Mouse (Mus musculus) neural tube, embryonic 10.5 days (tissue): ENCODE measurements around the gene Itga6.

Source experiments
- DNase-seq: peaks from one replicate; pipeline ENCODE4 v3.0.0-alpha.2; 2017; ENCODE audit warnings: low spot score; ENCODE audit errors: extremely low spot score

The Itga6 gene

GRCm38 (mm10) chr2:71730623-71731612 is 14.5 kb upstream of the Itga6 start:
- no peak for DNase-seq

DNA sequence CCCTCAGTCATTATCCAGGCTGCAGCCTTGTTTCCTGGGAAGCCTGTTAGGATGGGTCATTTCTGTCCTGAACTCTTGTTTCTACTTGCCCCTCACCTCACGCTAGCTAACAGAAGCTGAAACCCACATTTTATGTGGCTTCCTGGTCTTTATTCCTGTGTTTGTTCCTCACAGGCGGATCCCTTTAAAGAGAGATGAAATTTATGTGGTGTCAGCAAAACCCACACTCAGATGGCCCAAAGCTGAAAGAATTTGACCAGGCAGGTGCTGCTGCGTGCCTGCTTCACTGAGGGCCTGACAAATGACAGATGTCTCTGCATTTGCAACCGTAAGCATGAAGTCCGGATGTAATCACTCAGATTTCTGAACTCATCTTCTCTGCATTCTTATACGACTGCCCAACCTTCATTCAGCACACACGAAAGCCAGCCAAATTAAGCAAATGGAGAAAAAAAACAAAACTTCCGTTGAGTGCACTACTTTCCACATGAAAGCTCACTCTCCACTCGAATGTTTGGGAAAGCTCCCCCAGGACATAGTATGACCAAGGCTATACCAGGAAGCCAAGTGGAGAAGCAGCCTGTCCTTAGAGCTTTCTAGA is 10.5 kb upstream of the Itga6 start:
- DNase-seq = no peak

DNA sequence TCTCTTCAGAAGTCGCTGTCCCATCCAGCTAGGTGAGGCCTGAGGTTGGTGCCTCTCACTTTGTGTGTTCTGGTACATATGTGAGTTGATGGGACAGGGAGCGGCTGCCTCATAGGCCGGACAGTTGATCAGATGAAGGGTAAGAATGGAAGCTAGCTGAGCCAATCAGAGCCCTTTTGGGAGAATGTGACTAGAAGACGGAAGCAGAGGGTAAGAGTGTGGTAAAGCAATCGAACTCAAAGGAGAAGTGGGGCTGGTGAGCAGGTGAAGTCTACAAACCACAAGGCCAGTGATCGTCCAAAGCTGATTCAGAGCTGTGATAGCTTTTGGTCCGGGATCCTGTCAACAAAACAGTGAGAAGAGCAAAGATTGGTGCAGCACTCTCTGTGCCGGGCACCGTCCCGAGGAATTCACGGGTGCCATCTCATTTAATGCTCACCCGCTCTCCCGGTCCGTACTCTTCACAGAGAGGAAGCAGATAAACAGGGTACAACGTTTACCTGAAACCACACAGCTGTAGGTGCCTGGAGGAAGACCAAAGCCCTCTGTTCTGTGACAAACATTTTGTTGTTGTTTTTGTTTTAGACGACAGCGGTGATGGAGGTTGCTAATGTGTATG is 9.8 kb upstream of the Itga6 start:
- DNase-seq = no peak

- DNase-seq = no peak
Measured at GRCm38 (mm10) chr2:71736213-71736612, 9.2 kb upstream of the Itga6 start.

DNA sequence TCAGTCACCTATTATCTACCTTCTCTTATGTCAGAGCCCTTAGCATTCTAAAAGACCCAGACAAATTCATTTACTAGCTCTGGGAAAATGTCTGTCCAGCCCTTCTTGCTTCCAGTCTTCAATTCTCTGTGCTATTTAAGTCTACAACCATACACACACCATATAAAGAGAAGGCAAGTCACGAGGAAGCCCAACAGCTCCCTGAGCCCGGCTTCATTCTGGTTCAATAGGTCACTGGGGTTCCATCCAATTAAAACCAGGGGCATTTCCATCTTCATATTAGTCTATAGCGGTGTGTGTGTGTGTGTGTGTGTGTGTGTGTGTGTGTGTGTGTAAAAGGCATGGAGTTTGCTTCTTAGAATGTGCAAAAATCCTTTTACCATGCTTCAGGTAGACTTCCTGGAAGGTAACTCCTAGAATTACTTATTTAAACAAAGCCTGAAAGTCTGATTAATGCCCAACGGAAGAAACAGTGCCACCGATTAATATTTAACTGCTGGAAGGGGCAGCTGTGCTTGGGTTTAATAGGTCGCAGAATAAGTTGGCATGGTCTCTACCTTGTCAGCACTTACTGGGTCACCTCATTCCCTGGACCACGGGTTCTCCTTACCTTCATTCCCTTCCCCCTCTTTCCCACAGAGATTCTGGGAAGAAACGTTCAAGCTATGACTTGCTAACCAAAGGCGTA is 6.1 kb upstream of the Itga6 start:
- DNase-seq = no peak

DNA sequence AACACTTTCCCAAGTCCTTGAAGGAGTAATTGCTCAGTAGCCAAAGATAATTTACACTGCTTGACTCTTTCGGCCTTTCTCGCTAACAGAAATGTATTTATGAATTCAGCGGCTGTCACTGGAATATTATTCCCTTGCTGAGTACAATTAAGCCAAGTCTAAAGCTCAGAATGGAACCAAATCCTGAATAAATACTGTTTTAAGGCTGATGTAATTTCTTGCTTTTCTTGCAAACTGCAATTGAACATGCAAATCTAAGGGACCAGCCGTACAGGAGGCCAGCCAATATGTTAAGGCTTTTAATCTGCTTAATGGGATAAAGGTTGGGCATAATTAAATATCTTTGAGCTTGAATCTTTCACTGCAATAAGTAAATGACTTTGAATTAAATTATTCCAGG is 2.9 kb upstream of the Itga6 start:
- DNase-seq = no peak

- no peak for DNase-seq
Measured at GRCm38 (mm10) chr2:71743377-71743776, 2.0 kb upstream of the Itga6 start.

GRCm38 (mm10) chr2:71744320-71744719 is 1.1 kb upstream of the Itga6 start:
- no peak for DNase-seq

- DNase-seq = peak; percentile 59
Measured at GRCm38 (mm10) chr2:71744861-71745507, 432 bp upstream of the Itga6 start.

GRCm38 (mm10) chr2:71748451-71748850 is 3.0 kb downstream of the Itga6 start:
- no peak for DNase-seq

GRCm38 (mm10) chr2:71749367-71750086 is 4.1 kb downstream of the Itga6 start:
- DNase-seq = no peak

DNA sequence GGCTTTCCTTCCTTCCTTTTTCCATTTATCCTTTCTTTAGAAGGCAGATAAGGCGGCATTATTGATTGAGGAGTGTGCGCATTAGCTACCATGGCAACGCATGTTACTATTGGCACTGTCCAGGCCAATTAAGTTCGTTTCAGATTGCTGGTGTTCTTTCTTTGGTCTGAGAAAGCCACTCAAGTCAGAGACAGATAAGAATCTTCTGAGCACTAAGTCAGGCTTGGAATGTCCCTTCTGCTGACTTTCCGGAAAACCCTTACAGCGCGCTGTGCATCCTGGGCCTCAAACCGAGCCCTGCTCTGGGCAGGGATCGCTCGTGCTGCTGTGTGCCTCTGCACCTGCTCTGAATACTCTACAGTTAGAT is 4.7 kb downstream of the Itga6 start:
- DNase-seq = no peak

GRCm38 (mm10) chr2:71751336-71751735 is 5.9 kb downstream of the Itga6 start:
- DNase-seq = no peak

DNA sequence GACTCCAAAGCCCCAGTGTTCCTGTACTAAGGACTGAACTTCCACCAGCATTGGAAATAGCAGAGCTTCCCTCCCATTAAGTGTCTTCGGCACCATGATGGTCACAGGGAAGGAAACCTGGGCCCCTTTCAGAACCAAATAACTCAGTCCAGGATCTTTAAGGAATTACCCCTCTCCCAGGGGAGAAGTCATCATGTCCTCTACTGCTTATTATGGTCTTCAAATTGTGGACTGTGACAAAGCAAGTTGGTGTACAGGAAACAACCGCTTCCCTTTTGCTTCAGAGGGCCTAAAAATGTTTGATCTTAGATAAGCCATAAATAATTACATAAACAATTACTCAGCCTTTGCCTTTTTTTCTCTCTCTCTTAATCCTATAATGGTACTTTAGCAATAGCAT is 6.4 kb downstream of the Itga6 start:
- no peak for DNase-seq

- no peak for DNase-seq
Measured at GRCm38 (mm10) chr2:71752383-71752782, 7.0 kb downstream of the Itga6 start.

- no peak for DNase-seq
Measured at GRCm38 (mm10) chr2:71753161-71753560, 7.7 kb downstream of the Itga6 start.

DNA sequence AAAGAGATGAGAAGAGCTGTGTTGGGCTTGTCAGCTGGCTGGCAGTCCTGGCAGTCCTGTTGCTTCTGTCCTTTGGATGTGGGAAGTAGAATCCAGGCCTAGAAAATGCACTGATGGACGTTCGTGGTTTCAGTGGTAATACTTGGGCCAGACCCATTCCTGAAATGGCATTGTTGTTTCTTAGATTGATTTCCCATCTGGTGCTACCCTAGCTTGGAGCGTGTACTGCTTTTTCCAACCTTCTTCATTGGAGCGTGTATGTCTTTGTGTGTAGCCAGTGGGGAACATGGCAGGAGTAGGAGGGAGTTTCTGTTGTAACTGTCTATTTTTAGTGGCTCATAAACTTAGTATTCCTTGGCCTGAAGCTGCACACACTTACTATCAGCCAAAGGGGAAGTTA is 10.3 kb downstream of the Itga6 start:
- DNase-seq = no peak

GRCm38 (mm10) chr2:71757098-71757497 is 11.7 kb downstream of the Itga6 start:
- no peak for DNase-seq

GRCm38 (mm10) chr2:71758591-71759531 is 13.4 kb downstream of the Itga6 start:
- DNase-seq = no peak
